ENCODE assay signal across 28 mouse cellular contexts in the genomic region with DNA sequence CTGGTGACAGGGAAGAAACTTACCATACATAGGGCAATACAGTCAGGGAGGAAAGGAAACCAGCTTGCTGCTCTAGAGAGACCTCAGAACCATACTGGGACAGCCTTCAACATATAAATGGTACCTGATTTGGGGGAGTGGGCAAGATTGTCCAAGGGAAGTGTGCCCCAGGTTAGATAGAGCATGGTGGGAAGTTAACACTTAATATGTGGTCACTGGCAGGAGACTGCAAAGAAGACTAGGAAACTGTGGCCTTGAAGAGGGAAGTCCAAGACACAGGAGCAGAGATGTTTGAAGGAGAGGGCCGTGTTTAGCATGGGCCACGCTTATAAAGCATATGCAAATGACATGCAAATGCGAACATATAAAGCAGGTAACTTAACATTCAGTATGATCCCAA. TPM values are rescaled to one million over a fixed set of nuclear protein-coding genes. Genes with fewer than 3 reads are reported as not detected.
DNase-seq lines count a peak whose midpoint lies in the region; ATAC-seq lines count a peak whose summit lies in the region.
"Had no signal": no experiment of that assay in that cellular context is flagged by ENCODE, and none has a peak within 500 bp of the region (broad histone marks: within the 10 kb centered on the region; RNA-seq: fewer than 3 reads in every experiment).

No protein-coding gene starts in this region.

- H3K4me1 ChIP-seq in kidney, embryonic 15.5 days: peaks cover 17% of the 10 kb centered on the region
- H3K4me1 ChIP-seq in midbrain, embryonic 11.5 days (ENCODE audit: control insufficient read depth, insufficient read depth, low read length): peaks cover 3% of the 10 kb centered on the region; the same call in 1 of the 2 replicates
- no peaks in the 10 kb centered on the region for H3K4me1 ChIP-seq in midbrain, embryonic 14.5 days (ENCODE audit: control insufficient read depth, insufficient read depth, low read length)
- H3K4me1 ChIP-seq: forebrain, embryonic 15.5 days; hindbrain, embryonic 15.5 days had no signal

- ATAC-seq in kidney, embryonic 15.5 days (replicated peaks; ENCODE audit: low FRiP score): no peak
- ATAC-seq in midbrain, embryonic 11.5 days (ENCODE audit: low FRiP score): no peak
- ATAC-seq in midbrain, embryonic 14.5 days (ENCODE audit: low FRiP score, low TSS enrichment): no peak
- ATAC-seq in hematopoietic stem cell, adult 5-6 weeks (replicated peaks in 1 of 2; ENCODE audit: insufficient read depth in 1 of 2, low FRiP score in 2 of 2, low TSS enrichment in 1 of 2, low read depth in 1 of 2, poor library complexity in 2 of 2, severe bottlenecking in 2 of 2): peak; percentile 72 to 87
- ATAC-seq: CD4-positive, CD25-positive, alpha-beta regulatory T cell, adult 4 months; forebrain, embryonic 15.5 days had no signal

- peaks cover 20% of the 10 kb centered on the region for H3K27me3 ChIP-seq in kidney, embryonic 15.5 days
- H3K27me3 ChIP-seq in midbrain, embryonic 11.5 days (ENCODE audit: control insufficient read depth, insufficient read depth, low read length): no peaks in the 10 kb centered on the region
- H3K27me3 ChIP-seq in midbrain, embryonic 14.5 days (ENCODE audit: control insufficient read depth, insufficient read depth, low read length): no peaks in the 10 kb centered on the region
- H3K27me3 ChIP-seq: embryonic facial prominence, embryonic 12.5 days; embryonic facial prominence, embryonic 15.5 days; forebrain, embryonic 15.5 days; heart, embryonic 13.5 days; hindbrain, embryonic 12.5 days; hindbrain, embryonic 15.5 days had no signal

- H3K27ac ChIP-seq in kidney, embryonic 15.5 days: 0 out of 2 replicates have a peak overlapping the region, but pooled peaks have one; percentile 15
- no peak overlapping the region for H3K27ac ChIP-seq in midbrain, embryonic 11.5 days (ENCODE audit: low read depth, low read length)
- H3K27ac ChIP-seq in midbrain, embryonic 14.5 days (replicated peaks; ENCODE audit: low read depth, low read length): no peak overlapping the region
- H3K27ac ChIP-seq: embryonic facial prominence, embryonic 12.5 days; embryonic facial prominence, embryonic 15.5 days; forebrain, embryonic 15.5 days; heart, embryonic 13.5 days; hindbrain, embryonic 12.5 days; hindbrain, embryonic 15.5 days had no signal

- WGBS in kidney, embryonic 15.5 days: 86% methylated on average over 3 of the region's 3 CpGs
- 81% methylated on average over 3 of the region's 3 CpGs for WGBS in midbrain, embryonic 11.5 days
- WGBS in midbrain, embryonic 14.5 days: 66% methylated on average over 3 of the region's 3 CpGs

- no peaks in the 10 kb centered on the region for H3K36me3 ChIP-seq in kidney, embryonic 15.5 days
- H3K36me3 ChIP-seq in midbrain, embryonic 11.5 days (ENCODE audit: control insufficient read depth, insufficient read depth, low read length): no peaks in the 10 kb centered on the region
- no peaks in the 10 kb centered on the region for H3K36me3 ChIP-seq in midbrain, embryonic 14.5 days (ENCODE audit: control insufficient read depth, insufficient read depth, low read length)
- H3K36me3 ChIP-seq: embryonic facial prominence, embryonic 12.5 days; forebrain, embryonic 15.5 days; hindbrain, embryonic 12.5 days; hindbrain, embryonic 15.5 days had no signal

- no peak overlapping the region for H3K4me2 ChIP-seq in kidney, embryonic 15.5 days
- H3K4me2 ChIP-seq in midbrain, embryonic 11.5 days: no peak overlapping the region
- H3K4me2 ChIP-seq in midbrain, embryonic 14.5 days (ENCODE audit: low read length): no peak overlapping the region
- H3K4me2 ChIP-seq: embryonic facial prominence, embryonic 12.5 days; embryonic facial prominence, embryonic 15.5 days; forebrain, embryonic 15.5 days; hindbrain, embryonic 12.5 days; hindbrain, embryonic 15.5 days had no signal

- no peak overlapping the region for H3K4me3 ChIP-seq in kidney, embryonic 15.5 days (replicated peaks)
- no peak overlapping the region for H3K4me3 ChIP-seq in midbrain, embryonic 11.5 days (ENCODE audit: low read depth, low read length)
- no peak overlapping the region for H3K4me3 ChIP-seq in midbrain, embryonic 14.5 days (replicated peaks; ENCODE audit: low read depth, low read length)
- H3K4me3 ChIP-seq: embryonic facial prominence, embryonic 12.5 days; embryonic facial prominence, embryonic 15.5 days; forebrain, embryonic 15.5 days; heart, embryonic 13.5 days; hindbrain, embryonic 12.5 days; hindbrain, embryonic 15.5 days had no signal

- no peak for DNase-seq in kidney, adult 11 months
- DNase-seq in midbrain, embryonic 11.5 days (ENCODE audit: low spot score, missing footprints): peak; percentile 78
- DNase-seq in midbrain, embryonic 14.5 days: no peak
- DNase-seq in cerebellum, postnatal 10 days: no peak
- DNase-seq in cerebellum, postnatal 14 days: no peak
- DNase-seq: adrenal gland, adult 2 months; adrenal gland, postnatal 14 days; cerebellum, adult 11 months; cerebellum, adult 2 months; cerebellum, adult 9-11 months; gastrocnemius, postnatal 10 days; gastrocnemius, postnatal 36 days; heart, postnatal 14 days; heart, postnatal 4 days had no signal

- H3K9me3 ChIP-seq in kidney, embryonic 15.5 days (replicated peaks): no peaks in the 10 kb centered on the region
- no peaks in the 10 kb centered on the region for H3K9me3 ChIP-seq in midbrain, embryonic 11.5 days (ENCODE audit: control insufficient read depth, low read length)
- no peaks in the 10 kb centered on the region for H3K9me3 ChIP-seq in midbrain, embryonic 14.5 days (ENCODE audit: control insufficient read depth, low read length)
- H3K9me3 ChIP-seq: embryonic facial prominence, embryonic 12.5 days; embryonic facial prominence, embryonic 15.5 days; forebrain, embryonic 15.5 days; heart, embryonic 13.5 days; hindbrain, embryonic 12.5 days; hindbrain, embryonic 15.5 days had no signal

- H3K9ac ChIP-seq in kidney, embryonic 15.5 days: no peak overlapping the region
- H3K9ac ChIP-seq in midbrain, embryonic 11.5 days (ENCODE audit: low read length): no peak overlapping the region
- no peak overlapping the region for H3K9ac ChIP-seq in midbrain, embryonic 14.5 days (replicated peaks; ENCODE audit: low read length)
- H3K9ac ChIP-seq: embryonic facial prominence, embryonic 12.5 days; embryonic facial prominence, embryonic 15.5 days; forebrain, embryonic 15.5 days; heart, embryonic 13.5 days; hindbrain, embryonic 12.5 days; hindbrain, embryonic 15.5 days had no signal

RNA-seq across cellular contexts. Expression of gene Oit3, which starts 2.5 kb away (rescaled TPM):
- polyA plus RNA-seq in kidney, embryonic 15.5 days (2015; fragmentation: Nextera tagmentation; extraction: Ambion mirVana): 1.9 and 2.3 TPM in 2 replicates
- polyA plus RNA-seq in midbrain, embryonic 11.5 days (2014; fragmentation: Nextera tagmentation; extraction: Ambion mirVana): 0.38 and 0.48 TPM in 2 replicates
- 0.39 TPM in 1 of 2 replicates, not detected in the other for polyA plus RNA-seq in midbrain, embryonic 14.5 days (2014; fragmentation: Nextera tagmentation; extraction: Ambion mirVana)
- 0.45 TPM in 1 of 2 replicates, not detected in the other for total RNA-seq in hematopoietic stem cell, adult 5-6 weeks (2017)
- total RNA-seq: gastrocnemius, adult 18-20 months; MEL had no signal

RNA-seq across cellular contexts. Expression of gene Pla2g12b, which starts 40.6 kb away (rescaled TPM):
- polyA plus RNA-seq in kidney, embryonic 15.5 days (2015; fragmentation: Nextera tagmentation; extraction: Ambion mirVana): 0.66 and 0.95 TPM in 2 replicates
- polyA plus RNA-seq in midbrain, embryonic 11.5 days (2014; fragmentation: Nextera tagmentation; extraction: Ambion mirVana): 0.21 TPM in 1 of 2 replicates, not detected in the other
- polyA plus RNA-seq in midbrain, embryonic 14.5 days (2014; fragmentation: Nextera tagmentation; extraction: Ambion mirVana): not detected in 2 replicates
- not detected in 2 replicates for total RNA-seq in hematopoietic stem cell, adult 5-6 weeks (2017)
- total RNA-seq: adrenal gland, adult 2 months; gastrocnemius, adult 18-20 months; gastrocnemius, postnatal 36 days; heart, adult 8-10 months; heart, postnatal 14 days; MEL had no signal
- polyA plus RNA-seq: adrenal gland, adult 2 months; C2C12; CD4-positive, CD25-positive, alpha-beta regulatory T cell, adult 4 months; cerebellum, adult 2 months; embryonic facial prominence, embryonic 12.5 days; forebrain, embryonic 11.5 days; forebrain, embryonic 15.5 days; hindbrain, embryonic 12.5 days; hindbrain, embryonic 15.5 days had no signal

RNA-seq across cellular contexts. Expression of gene Gm10273, which starts 48.7 kb away (rescaled TPM):
- polyA plus RNA-seq in kidney, embryonic 15.5 days (2015; fragmentation: Nextera tagmentation; extraction: Ambion mirVana): not detected in 2 replicates
- polyA plus RNA-seq in midbrain, embryonic 11.5 days (2014; fragmentation: Nextera tagmentation; extraction: Ambion mirVana): 2.4 and 3.3 TPM in 2 replicates
- polyA plus RNA-seq in midbrain, embryonic 14.5 days (2014; fragmentation: Nextera tagmentation; extraction: Ambion mirVana): 2.8 and 5.0 TPM in 2 replicates
- total RNA-seq in hematopoietic stem cell, adult 5-6 weeks (2017): 34.6 and 55.0 TPM in 2 replicates
- polyA plus RNA-seq: embryonic facial prominence, embryonic 15.5 days; forebrain, embryonic 15.5 days; heart, embryonic 13.5 days; hindbrain, embryonic 12.5 days had no signal

Comparison
In these comparisons a context has a peak if more than half of its experiments do, and no peak if none do; other contexts are left out.
1. ATAC-seq: peak in hematopoietic stem cell, adult 5-6 weeks (2 of 2); none in kidney, embryonic 15.5 days (single experiment), midbrain, embryonic 11.5 days (single experiment) and midbrain, embryonic 14.5 days (single experiment).